Comparison of ENCODE assay signal across 25 mouse cellular contexts in the genomic region with DNA sequence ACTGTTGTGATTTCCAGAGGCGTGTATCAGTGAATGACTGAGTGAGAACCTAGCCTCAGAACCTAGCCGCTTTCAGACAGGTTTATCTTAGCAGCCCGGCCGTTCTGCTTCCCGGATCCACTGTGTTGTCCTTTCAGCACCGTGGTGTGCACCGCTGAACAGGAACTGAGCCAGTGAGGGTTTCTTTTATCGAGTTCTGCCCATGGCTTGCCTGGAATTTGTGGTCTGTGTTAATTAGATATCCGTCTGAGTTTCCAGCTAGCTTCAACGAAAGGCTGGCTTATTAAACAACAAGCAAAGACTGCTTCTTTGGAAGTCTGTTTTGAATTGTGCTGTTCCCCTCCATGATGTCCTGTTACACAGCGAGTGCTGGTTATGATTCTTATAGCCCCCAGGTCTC.
DNase-seq lines count a peak whose midpoint lies in the region; ATAC-seq lines count a peak whose summit lies in the region.
"Had no signal": no experiment of that assay in that cellular context is flagged by ENCODE, and none has a peak within 500 bp of the region (broad histone marks: within the 10 kb centered on the region; RNA-seq: fewer than 3 reads in every experiment).

No protein-coding gene starts in this region.

- ATAC-seq in limb, embryonic 11.5 days (ENCODE audit: insufficient number of reproducible peaks, low FRiP score, low TSS enrichment, low read depth): no peak
- no peak for ATAC-seq in midbrain, embryonic 15.5 days (replicated peaks)
- ATAC-seq: intestine, postnatal 0 days had no signal

- intact Hi-C loops in heart, postnatal 25 days (cut with DNase I): no loop called here

- H3K27me3 ChIP-seq in limb, embryonic 11.5 days (ENCODE audit: control insufficient read depth, insufficient read depth, low read length): no peaks in the 10 kb centered on the region
- no peaks in the 10 kb centered on the region for H3K27me3 ChIP-seq in midbrain, embryonic 15.5 days (replicated peaks)
- H3K27me3 ChIP-seq: hindbrain, embryonic 12.5 days; kidney, embryonic 15.5 days; lung, embryonic 15.5 days; midbrain, embryonic 13.5 days; stomach, embryonic 15.5 days had no signal

- DNase-seq in heart, adult 11 months: peak; percentile 61
- no peak for DNase-seq in heart, postnatal 25 days (ENCODE audit: low spot score)
- peak; percentile 76 for DNase-seq in Muller cell, postnatal 12 days (ENCODE audit: inconsistent ontology term)
- peak; percentile 15 for DNase-seq in ZHBTc4 (ENCODE audit: low read depth, low spot score)
- DNase-seq in limb, embryonic 11.5 days (ENCODE audit: low spot score): peak; percentile 36
- DNase-seq in frontal cortex, adult 2 months (ENCODE audit: extremely low spot score in 1 of 2, low spot score in 1 of 2): no peak
- DNase-seq: adrenal gland, postnatal 10 days; B cell, adult 2 months; cerebellum, adult 8-10 months; heart, postnatal 10 days; lung, postnatal 36 days; thymus, adult 2 months had no signal

- no peaks in the 10 kb centered on the region for H3K36me3 ChIP-seq in limb, embryonic 11.5 days (ENCODE audit: control insufficient read depth, insufficient read depth, low read length)
- H3K36me3 ChIP-seq in midbrain, embryonic 15.5 days (replicated peaks): no peaks in the 10 kb centered on the region
- H3K36me3 ChIP-seq: forebrain, embryonic 10.5 days; G1E; hindbrain, embryonic 12.5 days; kidney, embryonic 15.5 days; limb, embryonic 15.5 days; lung, embryonic 15.5 days; midbrain, embryonic 13.5 days; stomach, embryonic 15.5 days had no signal

- H3K27ac ChIP-seq in limb, embryonic 11.5 days (replicated peaks; ENCODE audit: low read depth, low read length): peak overlapping the region; percentile 16; the same call in 1 of the 2 replicates
- H3K27ac ChIP-seq in midbrain, embryonic 15.5 days: no peak overlapping the region
- H3K27ac ChIP-seq: forebrain, embryonic 10.5 days; hindbrain, embryonic 12.5 days; kidney, embryonic 15.5 days; limb, embryonic 15.5 days; liver, embryonic 14.5 days; lung, embryonic 15.5 days; midbrain, embryonic 13.5 days; stomach, embryonic 15.5 days had no signal

- no peaks in the 10 kb centered on the region for H3K9me3 ChIP-seq in limb, embryonic 11.5 days (ENCODE audit: control insufficient read depth, low read length)
- H3K9me3 ChIP-seq in midbrain, embryonic 15.5 days: no peaks in the 10 kb centered on the region
- H3K9me3 ChIP-seq: forebrain, embryonic 10.5 days; hindbrain, embryonic 12.5 days; kidney, embryonic 15.5 days; limb, embryonic 15.5 days; lung, embryonic 15.5 days; megakaryocyte, embryonic 14.5 days; midbrain, embryonic 13.5 days; stomach, embryonic 15.5 days had no signal

- H3K4me2 ChIP-seq in limb, embryonic 11.5 days (ENCODE audit: low read depth, severe bottlenecking): no peak overlapping the region
- no peak overlapping the region for H3K4me2 ChIP-seq in midbrain, embryonic 15.5 days
- H3K4me2 ChIP-seq: heart, embryonic 11.5 days; hindbrain, embryonic 12.5 days; kidney, embryonic 15.5 days; limb, embryonic 15.5 days; lung, embryonic 15.5 days; midbrain, embryonic 13.5 days; stomach, embryonic 15.5 days had no signal

- WGBS in limb, embryonic 11.5 days: 43% methylated on average over 11 of the region's 11 CpGs
- 35% methylated on average over 11 of the region's 11 CpGs for WGBS in midbrain, embryonic 15.5 days

- no peak overlapping the region for H3K4me3 ChIP-seq in limb, embryonic 11.5 days (ENCODE audit: low read depth, low read length)
- no peak overlapping the region for H3K4me3 ChIP-seq in midbrain, embryonic 15.5 days
- H3K4me3 ChIP-seq: forebrain, embryonic 10.5 days; hindbrain, embryonic 12.5 days; kidney, embryonic 15.5 days; limb, embryonic 15.5 days; lung, embryonic 15.5 days; megakaryocyte, embryonic 14.5 days; midbrain, embryonic 13.5 days; stomach, embryonic 15.5 days had no signal

- peaks cover 30% of the 10 kb centered on the region for H3K4me1 ChIP-seq in limb, embryonic 11.5 days (ENCODE audit: control insufficient read depth, insufficient read depth, low read length)
- peaks cover 8% of the 10 kb centered on the region for H3K4me1 ChIP-seq in midbrain, embryonic 15.5 days
- H3K4me1 ChIP-seq: lung, embryonic 15.5 days; stomach, embryonic 15.5 days had no signal

- H3K9ac ChIP-seq in limb, embryonic 11.5 days (ENCODE audit: low read length): no peak overlapping the region
- H3K9ac ChIP-seq in midbrain, embryonic 15.5 days: no peak overlapping the region
- H3K9ac ChIP-seq: hindbrain, embryonic 12.5 days; kidney, embryonic 15.5 days; limb, embryonic 15.5 days; liver, embryonic 14.5 days; lung, embryonic 15.5 days; midbrain, embryonic 13.5 days; stomach, embryonic 15.5 days had no signal

Comparison
In these comparisons a context has a peak if more than half of its experiments do, and no peak if none do; other contexts are left out.
1. DNase-seq: peak in heart, adult 11 months (single experiment), Muller cell, postnatal 12 days (single experiment), ZHBTc4 (single experiment) and limb, embryonic 11.5 days (single experiment); none in heart, postnatal 25 days (single experiment) and frontal cortex, adult 2 months (0 of 2).